Mouse (Mus musculus) MEL (cell line): Measurements from ENCODE around the gene Arid5b. TPM values are rescaled to one million over a fixed set of nuclear protein-coding genes. Genes with fewer than 3 reads are reported as not detected.

ENCODE experiments used
- DNase-seq: peaks from one replicate; pipeline ENCODE4 v3.0.0; 2011; ENCODE audit warnings: low read depth, low spot score
- H3K27ac ChIP-seq: 2 replicates; pipeline ENCODE4 v1.5.1; 2012; ENCODE audit warnings: low read depth, mild to moderate bottlenecking, control low read depth, low read length, moderate library complexity; ENCODE audit not compliant: control insufficient read depth
- H3K27me3 ChIP-seq, 2 experiments: fragments of 150-350 bp in 1 of 2; sonication (generic) in 1 of 2; 2 replicates each; pipeline ENCODE4 v1.6.1; 2012; ENCODE audit warnings: low read length in 2 of 2, mild to moderate bottlenecking in 2 of 2, improper control_type of control experiment in 1 of 2, moderate library complexity in 1 of 2; ENCODE audit not compliant: insufficient read depth in 2 of 2, control insufficient read depth in 1 of 2
- H3K36me3 ChIP-seq, 2 experiments: 2 replicates each; pipeline ENCODE4 v1.6.1; 2012 to 2014; ENCODE audit warnings: low read length in 2 of 2, improper control_type of control experiment in 1 of 2, inconsistent platforms in 1 of 2, mild to moderate bottlenecking in 1 of 2; ENCODE audit not compliant: insufficient read depth in 2 of 2, control insufficient read depth in 1 of 2
- H3K4me1 ChIP-seq, 2 experiments: fragments of 150-350 bp in 1 of 2; sonication (generic) in 1 of 2; 2 replicates each; pipeline ENCODE4 v1.6.1; 2012; ENCODE audit warnings: low read length in 2 of 2, improper control_type of control experiment in 1 of 2, mild to moderate bottlenecking in 1 of 2; ENCODE audit not compliant: insufficient read depth in 2 of 2, control insufficient read depth in 1 of 2
- H3K4me3 ChIP-seq, 2 experiments: fragments of 150-350 bp in 1 of 2; sonication (generic) in 1 of 2; 2 replicates each; pipeline ENCODE4 v1.5.1; 2012; ENCODE audit warnings: low read depth in 2 of 2, low read length in 2 of 2, mild to moderate bottlenecking in 2 of 2, moderate library complexity in 2 of 2, control low read depth in 1 of 2, improper control_type of control experiment in 1 of 2; ENCODE audit not compliant: control insufficient read depth in 1 of 2, insufficient read depth in 1 of 2
- H3K79me2 ChIP-seq: 2 replicates; pipeline ENCODE4 v1.6.1; 2012; ENCODE audit warnings: mild to moderate bottlenecking, low read length, moderate library complexity; ENCODE audit not compliant: control insufficient read depth, poor library complexity, insufficient read depth
- H3K9ac ChIP-seq: 2 replicates; pipeline ENCODE4 v1.6.1; 2012; ENCODE audit warnings: low read depth, mild to moderate bottlenecking, control low read depth, low read length, moderate library complexity; ENCODE audit not compliant: control insufficient read depth, poor library complexity, severe bottlenecking
- H3K9me3 ChIP-seq: fragments of 150-350 bp; sonication (generic); replicated peaks from 2 replicates; pipeline ENCODE4 v1.6.1; 2012; ENCODE audit warnings: mild to moderate bottlenecking, low read length, improper control_type of control experiment, moderate library complexity; ENCODE audit not compliant: insufficient read depth
- BHLHE40 ChIP-seq: IDR thresholded peaks from 2 replicates; pipeline ENCODE4 v1.6.1; 2012; ENCODE audit warnings: low read depth, mild to moderate bottlenecking, inconsistent platforms, low read length, improper control_type of control experiment, borderline replicate concordance
- CHD2 ChIP-seq: IDR thresholded peaks from 2 replicates; pipeline ENCODE4 v1.6.1; 2011; ENCODE audit warnings: low read length, improper control_type of control experiment
- CTCF ChIP-seq, 3 experiments: IDR thresholded peaks in 2 of 3; conservative IDR thresholded peaks in 1 of 3; 2 replicates each; pipeline ENCODE4 v1.5.1; 2011 to 2012; ENCODE audit warnings: low read length in 3 of 3, low read depth in 2 of 3, mild to moderate bottlenecking in 2 of 3, improper control_type of control experiment in 1 of 3, inconsistent platforms in 1 of 3, mixed read lengths in 1 of 3, moderate library complexity in 1 of 3; ENCODE audit not compliant: control insufficient read depth in 1 of 3, insufficient read depth in 1 of 3, poor library complexity in 1 of 3, severe bottlenecking in 1 of 3
- EP300 ChIP-seq, 2 experiments: IDR thresholded peaks; 2 replicates each; pipeline ENCODE4 v1.6.1; 2011; ENCODE audit warnings: improper control_type of control experiment in 2 of 2, low read length in 2 of 2, low read depth in 1 of 2, mild to moderate bottlenecking in 1 of 2
- ETS1 ChIP-seq: IDR thresholded peaks from 2 replicates; pipeline ENCODE4 v1.6.1; 2012; ENCODE audit warnings: low read depth, mild to moderate bottlenecking, inconsistent platforms, low read length, improper control_type of control experiment, moderate library complexity
- GATA1 ChIP-seq: IDR thresholded peaks from 2 replicates; pipeline ENCODE4 v1.6.1; 2011; ENCODE audit warnings: low read depth, low read length, improper control_type of control experiment
- JUND ChIP-seq: IDR thresholded peaks from 2 replicates; pipeline ENCODE4 v1.6.1; 2011; ENCODE audit warnings: low read depth, mild to moderate bottlenecking, improper control_type of control experiment, low read length
- MAFK ChIP-seq: IDR thresholded peaks from 2 replicates; pipeline ENCODE4 v1.6.1; 2011; ENCODE audit warnings: low read depth, mild to moderate bottlenecking, low read length, improper control_type of control experiment, borderline replicate concordance
- MAX ChIP-seq: IDR thresholded peaks from 2 replicates; pipeline ENCODE4 v1.6.1; 2011; ENCODE audit warnings: low read length, improper control_type of control experiment
- MXI1 ChIP-seq: IDR thresholded peaks from 2 replicates; pipeline ENCODE4 v1.6.1; 2011; ENCODE audit warnings: mild to moderate bottlenecking, low read depth, low read length, improper control_type of control experiment
- MYC ChIP-seq: IDR thresholded peaks from 2 replicates; pipeline ENCODE4 v1.6.1; 2011; ENCODE audit warnings: low read depth, mild to moderate bottlenecking, low read length, improper control_type of control experiment, moderate library complexity
- POLR2A ChIP-seq, 2 experiments: IDR thresholded peaks; 2 replicates each; pipeline ENCODE4 v1.6.1; 2011 to 2012; ENCODE audit warnings: low read length in 2 of 2, mild to moderate bottlenecking in 2 of 2, control low read depth in 1 of 2, improper control_type of control experiment in 1 of 2, low read depth in 1 of 2, moderate library complexity in 1 of 2; ENCODE audit not compliant: control insufficient read depth in 1 of 2, insufficient read depth in 1 of 2, poor library complexity in 1 of 2
- POLR2AphosphoS2 ChIP-seq: IDR thresholded peaks from 2 replicates; pipeline ENCODE4 v1.6.1; 2011; ENCODE audit warnings: low read length, improper control_type of control experiment
- TAL1 ChIP-seq: IDR thresholded peaks from 2 replicates; pipeline ENCODE4 v1.6.1; 2012; ENCODE audit warnings: mild to moderate bottlenecking, inconsistent platforms, low read length, moderate library complexity, mixed read lengths
- TBP ChIP-seq: IDR thresholded peaks from 2 replicates; pipeline ENCODE4 v1.8.0; 2011; ENCODE audit warnings: low read depth, low read length, improper control_type of control experiment
- TCF12 ChIP-seq: IDR thresholded peaks from 2 replicates; pipeline ENCODE4 v1.6.1; 2014; ENCODE audit warnings: low read depth, mild to moderate bottlenecking, inconsistent platforms, low read length, improper control_type of control experiment, moderate library complexity
- USF2 ChIP-seq, 2 experiments: IDR thresholded peaks; 2 replicates each; pipeline ENCODE4 v1.6.1; 2011 to 2012; ENCODE audit warnings: improper control_type of control experiment in 2 of 2, low read length in 2 of 2, borderline replicate concordance in 1 of 2, inconsistent platforms in 1 of 2, low read depth in 1 of 2, mild to moderate bottlenecking in 1 of 2; ENCODE audit not compliant: insufficient read depth in 1 of 2
- ZC3H11A ChIP-seq: IDR thresholded peaks from 2 replicates; pipeline ENCODE4 v1.6.1; 2012; ENCODE audit warnings: low read depth, mild to moderate bottlenecking, inconsistent platforms, low read length, improper control_type of control experiment
- ZKSCAN1 ChIP-seq: IDR thresholded peaks from 2 replicates; pipeline ENCODE4 v1.6.1; 2012; ENCODE audit warnings: low read depth, mild to moderate bottlenecking, inconsistent platforms, low read length, improper control_type of control experiment, moderate library complexity
- polyA plus RNA-seq, 2 experiments: library from polyadenylated mRNA; stranded (reverse) in 1 of 2; unstranded in 1 of 2; fragments of >175 nt in 1 of 2; fragments of >200 nt in 1 of 2; gene quantifications; 2 replicates each; pipeline versions ENCODE4 v1.2.1 to v1.2.4; 2012; ENCODE audit warnings: low replicate concordance in 2 of 2, low read depth in 1 of 2; ENCODE audit not compliant: insufficient read length in 2 of 2, insufficient read depth in 1 of 2, missing spikeins in 1 of 2
- total RNA-seq: library from RNA; depleted of rRNA; stranded (reverse); fragments of 300-350 nt; gene quantifications from 2 replicates; pipeline ENCODE4 v1.2.3, GENCODE M21; 2012

The Arid5b gene
- total and polyA plus RNA-seq, 3 experiments, result 0.03 TPM; not detected in 2

- Histone ChIP-seq H3K9ac (no peak overlapping the region), H3K4me3 (no peak overlapping the region), H3K27ac (no peak overlapping the region), H3K9me3 (no peaks in the 10 kb centered on the region), H3K36me3 (no peaks in the 10 kb centered on the region), H3K4me1 (no peaks in the 10 kb centered on the region), H3K27me3 (no peaks in the 10 kb centered on the region; a peak in 1 of 4 replicates), H3K79me2 (no peaks in the 10 kb centered on the region)
- TF ChIP-seq EP300 (IDR thresholded peaks at IDR 0.05; ENCODE audit: low read depth in 1 of 2, low read length in 2 of 2) (no peak), ZKSCAN1 (no peak), CTCF (IDR thresholded peaks at IDR 0.05 in 2 of 3, conservative IDR thresholded peaks at IDR 0.05 in 1 of 3; ENCODE audit: control insufficient read depth in 1 of 3, insufficient read depth in 1 of 3, low read depth in 2 of 3, low read length in 3 of 3, poor library complexity in 1 of 3, severe bottlenecking in 1 of 3) (no peak), TCF12 (no peak), POLR2A (IDR thresholded peaks at IDR 0.05; ENCODE audit: control insufficient read depth in 1 of 2, insufficient read depth in 1 of 2, low read depth in 1 of 2, low read length in 2 of 2, poor library complexity in 1 of 2) (no peak), MYC (no peak), TAL1 (no peak), GATA1 (no peak), MAFK (no peak), ZC3H11A (no peak), MAX (no peak), USF2 (IDR thresholded peaks at IDR 0.05; ENCODE audit: borderline replicate concordance in 1 of 2, insufficient read depth in 1 of 2, low read depth in 1 of 2, low read length in 2 of 2) (no peak), ETS1 (no peak), TBP (no peak), CHD2 (no peak), BHLHE40 (no peak), JUND (no peak)
- DNase-seq, result no peak
These were observed 144.5 kb downstream of the Arid5b start for GRCm38 (mm10) chr10:68134071-68134470.

- Histone ChIP-seq H3K27me3 (no peaks in the 10 kb centered on the region; a peak in 1 of 4 replicates), H3K4me3 (no peak overlapping the region), H3K9me3 (no peaks in the 10 kb centered on the region), H3K9ac (no peak overlapping the region), H3K36me3 (no peaks in the 10 kb centered on the region), H3K4me1 (no peaks in the 10 kb centered on the region; a peak in 1 of 4 replicates), H3K79me2 (no peaks in the 10 kb centered on the region), H3K27ac (no peak overlapping the region)
- TF ChIP-seq POLR2AphosphoS2 (no peak), MXI1 (no peak)
- no peak for DNase-seq
These were observed 145.9 kb downstream of the Arid5b start for GRCm38 (mm10) chr10:68132636-68133035.
